Mouse (Mus musculus): Measurements from ENCODE around the gene Nbl1.
A peak's percentile ranks its signal among the peaks of the same experiment; 100 is the strongest.

The Nbl1 gene

GRCm38 (mm10) chr4:139092356-139093195, at the start of gene Nbl1:
Gene Nbl1, minus strand, starts transcription at chr4:139092993.
- no peak for DNase-seq

GRCm38 (mm10) chr4:139141785-139142184, 49.0 kb upstream of the Nbl1 start:
- DNase-seq: no peak

GRCm38 (mm10) chr4:139140267-139140666, 47.5 kb upstream of the Nbl1 start:
- DNase-seq: no peak

- no peak for DNase-seq
These were observed 43.2 kb upstream of the Nbl1 start for GRCm38 (mm10) chr4:139136011-139136410.

- DNase-seq: no peak
These were observed 40.3 kb upstream of the Nbl1 start for GRCm38 (mm10) chr4:139133109-139133508.

- no peak for DNase-seq
These were observed 39.3 kb upstream of the Nbl1 start for GRCm38 (mm10) chr4:139131858-139132672.

- peak; percentile 97 for DNase-seq
These were observed 38.1 kb upstream of the Nbl1 start, which contains the start of gene Minos1 for GRCm38 (mm10) chr4:139130701-139131549. Gene Minos1, minus strand, starts transcription at chr4:139131113.

- DNase-seq: no peak
These were observed 37.3 kb upstream of the Nbl1 start for GRCm38 (mm10) chr4:139129806-139130700.

- no peak for DNase-seq
These were observed 33.7 kb upstream of the Nbl1 start for GRCm38 (mm10) chr4:139126475-139126874.

- no peak for DNase-seq
These were observed 32.1 kb upstream of the Nbl1 start for GRCm38 (mm10) chr4:139124940-139125339.

GRCm38 (mm10) chr4:139122557-139122956, 29.8 kb upstream of the Nbl1 start:
- DNase-seq: no peak

- no peak for DNase-seq
These were observed 28.2 kb upstream of the Nbl1 start for GRCm38 (mm10) chr4:139120998-139121397.

GRCm38 (mm10) chr4:139120281-139120814, 27.6 kb upstream of the Nbl1 start:
- no peak for DNase-seq

- DNase-seq: no peak
These were observed 23.7 kb upstream of the Nbl1 start for GRCm38 (mm10) chr4:139116356-139117063.

- no peak for DNase-seq
These were observed 22.9 kb upstream of the Nbl1 start for GRCm38 (mm10) chr4:139115721-139116120.

GRCm38 (mm10) chr4:139112482-139112881, 19.7 kb upstream of the Nbl1 start:
- no peak for DNase-seq

- no peak for DNase-seq
These were observed 18.6 kb upstream of the Nbl1 start for GRCm38 (mm10) chr4:139111421-139111820.

GRCm38 (mm10) chr4:139110858-139111257, 18.1 kb upstream of the Nbl1 start:
- no peak for DNase-seq

- no peak for DNase-seq
These were observed 12.7 kb upstream of the Nbl1 start for GRCm38 (mm10) chr4:139105453-139105852.

- no peak for DNase-seq
These were observed 8.8 kb upstream of the Nbl1 start for GRCm38 (mm10) chr4:139101546-139101945.

- no peak for DNase-seq
These were observed 7.5 kb upstream of the Nbl1 start for GRCm38 (mm10) chr4:139100326-139100725.
